Mouse (Mus musculus): ENCODE data around the gene Plekha5.

DNA sequence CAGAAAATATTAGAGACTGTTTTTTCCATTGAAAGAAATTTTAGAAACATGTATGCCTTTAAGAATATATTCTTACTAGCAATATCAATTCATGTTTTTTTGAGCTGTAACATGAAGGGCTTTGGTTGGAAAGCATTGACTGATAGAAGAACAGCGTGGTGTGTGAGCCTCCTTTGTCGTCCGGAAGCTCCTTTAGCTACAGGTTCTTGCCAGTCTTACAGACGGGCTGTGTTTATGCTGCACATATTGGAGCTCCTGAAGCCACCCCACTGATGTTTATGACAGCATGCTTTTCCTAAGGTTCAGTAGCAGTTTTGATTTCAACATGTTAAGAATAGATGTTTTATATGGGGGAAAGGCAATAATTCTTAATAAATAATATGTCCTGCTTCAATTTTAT lies 91.7 kb downstream of the Plekha5 start:
- TF ChIP-seq CTCF (IDR thresholded peaks at IDR 0.05; ENCODE audit: insufficient read depth, low read depth, low read length), result no peak
- no peak for TF ChIP-seq POLR2A (IDR thresholded peaks at IDR 0.05; ENCODE audit: insufficient read depth, low read depth, low read length)

All from olfactory bulb, adult 2 months (tissue).